ENCODE assay signal across 25 mouse cellular contexts in genomic region chr1:171918136-171918920, GRCm38 (mm10). TPM values are rescaled to one million over a fixed set of nuclear protein-coding genes. Genes with fewer than 3 reads are reported as not detected.
A peak's percentile ranks its signal among the peaks of the same experiment; 100 is the strongest.
DNase-seq lines count a peak whose midpoint lies in the region; ATAC-seq and TF ChIP-seq lines count a peak whose summit lies in the region.
"Had no signal": no experiment of that assay in that cellular context is flagged by ENCODE, and none has a peak within 500 bp of the region (broad histone marks: within the 10 kb centered on the region; RNA-seq: fewer than 3 reads in every experiment).

No protein-coding gene starts in this region.

- no peak for TF ChIP-seq CTCF in liver, postnatal 0 days (IDR thresholded peaks at IDR 0.05; ENCODE audit: low read depth)
- no peak for TF ChIP-seq CTCF in bone marrow macrophage, adult 2 months (IDR thresholded peaks at IDR 0.05; ENCODE audit: low read depth, low read length)

- H3K36me3 ChIP-seq in heart, embryonic 11.5 days (ENCODE audit: control insufficient read depth, insufficient read depth, low read length): no peaks in the 10 kb centered on the region
- H3K36me3 ChIP-seq in liver, postnatal 0 days (replicated peaks; ENCODE audit: insufficient read depth, low read length): no peaks in the 10 kb centered on the region
- H3K36me3 ChIP-seq: embryonic facial prominence, embryonic 10.5 days; hindbrain, embryonic 12.5 days; liver, embryonic 15.5 days; midbrain, embryonic 13.5 days; neural tube, embryonic 13.5 days had no signal

- no peaks in the 10 kb centered on the region for H3K9me3 ChIP-seq in heart, embryonic 11.5 days (replicated peaks; ENCODE audit: control insufficient read depth, low read length)
- no peaks in the 10 kb centered on the region for H3K9me3 ChIP-seq in liver, postnatal 0 days (ENCODE audit: low read length)
- H3K9me3 ChIP-seq: embryonic facial prominence, embryonic 10.5 days; hindbrain, embryonic 12.5 days; liver, embryonic 15.5 days; midbrain, embryonic 13.5 days; neural tube, embryonic 13.5 days had no signal

- no peaks in the 10 kb centered on the region for H3K27me3 ChIP-seq in heart, embryonic 11.5 days (ENCODE audit: control insufficient read depth, insufficient read depth, low read length)
- H3K27me3 ChIP-seq in liver, postnatal 0 days (ENCODE audit: insufficient read depth, low read length): no peaks in the 10 kb centered on the region
- H3K27me3 ChIP-seq: hindbrain, embryonic 12.5 days; liver, embryonic 15.5 days; midbrain, embryonic 13.5 days; neural tube, embryonic 13.5 days had no signal

- H3K4me2 ChIP-seq in heart, embryonic 11.5 days: peak overlapping the region; percentile 47
- peak overlapping the region; percentile 34; the same call in 1 of the 2 replicates for H3K4me2 ChIP-seq in liver, postnatal 0 days (ENCODE audit: low read depth, low read length)
- H3K4me2 ChIP-seq: hindbrain, embryonic 12.5 days; liver, embryonic 15.5 days; midbrain, embryonic 13.5 days; neural tube, embryonic 13.5 days had no signal

- H3K4me3 ChIP-seq in heart, embryonic 11.5 days (ENCODE audit: low read depth, low read length): no peak overlapping the region
- peak overlapping the region; percentile 18 for H3K4me3 ChIP-seq in liver, postnatal 0 days (ENCODE audit: low read depth, low read length)
- peak overlapping the region; percentile 55 for H3K4me3 ChIP-seq in bone marrow macrophage, adult 2 months (ENCODE audit: insufficient read depth, low read length)
- H3K4me3 ChIP-seq: embryonic facial prominence, embryonic 10.5 days; hindbrain, embryonic 12.5 days; layer of hippocampus, adult 2 months; liver, embryonic 15.5 days; midbrain, embryonic 13.5 days; neural tube, embryonic 13.5 days had no signal

- no peak for DNase-seq in heart, postnatal 4 days
- DNase-seq in liver, postnatal 0 days: no peak
- no peak for DNase-seq in liver
- peak; percentile 19 to 21 for DNase-seq in B cell, adult 2 months
- no peak for DNase-seq in urinary bladder, postnatal 4 days (ENCODE audit: low spot score in 2 of 2)
- DNase-seq in cerebellum, adult 11 months: no peak
- DNase-seq: adrenal gland, postnatal 25 days; cerebellum, adult 2 months; cerebellum, postnatal 36 days; kidney, adult 8-10 months; kidney, postnatal 14 days; layer of hippocampus, postnatal 36 days had no signal

- WGBS in heart, embryonic 11.5 days (ENCODE audit: insufficient replicate concordance): 65% methylated on average over 12 of the region's 12 CpGs
- 51% methylated on average over 12 of the region's 12 CpGs for WGBS in liver, postnatal 0 days (ENCODE audit: insufficient replicate concordance)

- no peak for TF ChIP-seq EP300 in liver, postnatal 0 days (IDR thresholded peaks at IDR 0.05; ENCODE audit: low read depth)

- no peaks in the 10 kb centered on the region for H3K4me1 ChIP-seq in heart, embryonic 11.5 days (ENCODE audit: control insufficient read depth, insufficient read depth, low read length)
- H3K4me1 ChIP-seq in liver, postnatal 0 days (ENCODE audit: insufficient read depth): no peaks in the 10 kb centered on the region
- H3K4me1 ChIP-seq in bone marrow macrophage, adult 2 months (ENCODE audit: control insufficient read depth, insufficient read depth, low read length): peaks cover 13% of the 10 kb centered on the region
- H3K4me1 ChIP-seq: embryonic facial prominence, embryonic 10.5 days; hindbrain, embryonic 12.5 days; liver, embryonic 15.5 days; midbrain, embryonic 13.5 days; neural tube, embryonic 13.5 days had no signal

- H3K27ac ChIP-seq in heart, embryonic 11.5 days (ENCODE audit: low read depth, low read length): no peak overlapping the region
- peak overlapping the region; percentile 62 for H3K27ac ChIP-seq in liver, postnatal 0 days (ENCODE audit: low read depth)
- peak overlapping the region; percentile 30; the same call in 1 of the 2 replicates for H3K27ac ChIP-seq in bone marrow macrophage, adult 2 months (ENCODE audit: insufficient read depth, low read depth, low read length)
- H3K27ac ChIP-seq: embryonic facial prominence, embryonic 10.5 days; hindbrain, embryonic 12.5 days; layer of hippocampus, adult 2 months; liver, embryonic 15.5 days; midbrain, embryonic 13.5 days; neural tube, embryonic 13.5 days had no signal

- TF ChIP-seq POLR2A in bone marrow macrophage, adult 2 months (IDR thresholded peaks at IDR 0.05; ENCODE audit: borderline replicate concordance, low read depth, low read length): no peak

- ATAC-seq in heart, embryonic 11.5 days (replicated peaks; ENCODE audit: insufficient number of reproducible peaks, low FRiP score, low TSS enrichment): no peak
- no peak for ATAC-seq in liver, postnatal 0 days
- ATAC-seq: midbrain, embryonic 13.5 days had no signal

- no peak overlapping the region for H3K9ac ChIP-seq in heart, embryonic 11.5 days (ENCODE audit: low read depth, low read length)
- peak overlapping the region; percentile 51 for H3K9ac ChIP-seq in liver, postnatal 0 days (replicated peaks)
- H3K9ac ChIP-seq: hindbrain, embryonic 12.5 days; liver, embryonic 15.5 days; midbrain, embryonic 13.5 days; neural tube, embryonic 13.5 days had no signal

RNA-seq across cellular contexts. Expression of gene Slamf6, which starts 1.0 kb away (rescaled TPM):
- polyA plus RNA-seq in heart, embryonic 11.5 days (2014; fragmentation: Nextera tagmentation; extraction: Ambion mirVana): 0.30 TPM in 1 of 2 replicates, not detected in the other
- under 1 TPM; 0.14 to 0.17 TPM for total RNA-seq in heart, postnatal 4 days (2021)
- polyA plus RNA-seq in liver, postnatal 0 days (2015; fragmentation: Nextera tagmentation; extraction: Ambion mirVana): 6.8 and 7.2 TPM in 2 replicates
- 0.83 and 0.94 TPM in 2 replicates for polyA plus RNA-seq in bone marrow macrophage, adult 2 months (2012; ENCODE audit: insufficient read depth, insufficient read length, missing spikeins)
- total RNA-seq: gastrocnemius, adult 18-20 months; layer of hippocampus, adult 2 months; layer of hippocampus, postnatal 36 days had no signal
- polyA plus RNA-seq: cerebellum, adult 2 months; embryonic facial prominence, embryonic 10.5 days; forebrain, embryonic 11.5 days; intestine, embryonic 14.5 days; midbrain, embryonic 13.5 days had no signal

RNA-seq across cellular contexts. Expression of gene Gm10521, which starts 22.9 kb away (rescaled TPM):
- polyA plus RNA-seq in heart, embryonic 11.5 days (2014; fragmentation: Nextera tagmentation; extraction: Ambion mirVana): not detected in 2 replicates
- total RNA-seq in heart, postnatal 4 days (2021): under 1 TPM in 1 of 2 experiments, not detected in 1; 0.16 TPM
- 0.07 TPM in 1 of 2 replicates, not detected in the other for polyA plus RNA-seq in liver, postnatal 0 days (2015; fragmentation: Nextera tagmentation; extraction: Ambion mirVana)
- 32.2 and 33.8 TPM in 2 replicates for polyA plus RNA-seq in bone marrow macrophage, adult 2 months (2012; ENCODE audit: insufficient read depth, insufficient read length, missing spikeins)
- total RNA-seq: ES-E14; gastrocnemius, adult 18-20 months; layer of hippocampus, postnatal 36 days had no signal
- polyA plus RNA-seq: embryonic facial prominence, embryonic 10.5 days; forebrain, embryonic 11.5 days; intestine, embryonic 14.5 days; liver, embryonic 15.5 days; midbrain, embryonic 13.5 days; neural tube, embryonic 13.5 days; stomach, embryonic 16.5 days had no signal

Comparison
In these comparisons a context has a peak if more than half of its experiments do, and no peak if none do; other contexts are left out.
1. DNase-seq: peak in B cell, adult 2 months (2 of 2); none in heart, postnatal 4 days (single experiment), liver, postnatal 0 days (single experiment), liver (single experiment), urinary bladder, postnatal 4 days (0 of 2) and cerebellum, adult 11 months (single experiment).
2. RNA of gene Gm10521, which starts 22.9 kb away (polyA plus RNA-seq): 32.2 to 33.8 TPM in bone marrow macrophage, adult 2 months; 0.07 TPM in liver, postnatal 0 days and not detected in heart, embryonic 11.5 days; every median in the first group is over 10 times any median in the second.